Mouse (Mus musculus) kidney, postnatal 36 days (tissue): ENCODE measurements around the gene Slc10a7.
"Not testable (repeated sequence)": the region's sequence is repeated elsewhere in the genome, so short reads cannot be mapped to it uniquely, and the experiment has no call there.

ENCODE experiments used
- DNase-seq, 2 experiments: peaks; one replicate each; pipeline ENCODE4 v3.0.0; 2021 to 2022; ENCODE audit warnings: mixed read lengths in 2 of 2

The Slc10a7 gene

DNA sequence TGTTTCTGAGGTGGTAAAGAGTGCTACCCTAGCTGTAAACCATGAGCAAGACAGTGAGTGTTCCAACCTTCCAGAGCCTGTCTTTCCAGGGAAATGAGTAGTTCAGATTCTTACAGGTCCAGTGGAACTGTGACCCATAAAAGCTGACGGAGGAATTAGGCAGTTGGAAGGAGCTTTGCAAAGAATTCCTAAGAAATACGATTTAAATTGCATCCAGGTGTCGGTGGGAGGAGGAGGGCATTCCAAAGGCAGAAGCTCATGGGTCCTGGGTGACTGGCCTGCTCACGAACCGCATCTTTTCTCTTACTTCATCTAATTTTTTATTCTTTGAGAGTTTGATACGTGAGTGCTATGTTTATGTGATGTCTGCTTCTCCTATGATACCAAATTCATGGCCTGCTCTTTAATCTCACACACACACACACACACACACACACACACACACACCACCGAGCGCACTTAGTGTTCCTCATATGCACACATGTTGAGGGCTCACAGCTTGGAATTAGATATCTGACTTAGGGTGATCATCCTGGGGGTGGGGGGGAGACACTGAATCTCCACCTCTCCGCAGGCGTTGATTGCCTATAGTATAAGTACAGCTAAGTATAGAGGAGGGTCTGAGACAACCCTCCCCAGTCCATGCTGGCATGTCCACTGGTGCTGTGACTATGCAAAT lies 169.5 kb downstream of the Slc10a7 start:
- no peak for DNase-seq

GRCm38 (mm10) chr8:78690795-78691194 lies 181.6 kb downstream of the Slc10a7 start:
- DNase-seq = no peak

GRCm38 (mm10) chr8:78698331-78698741 lies 189.2 kb downstream of the Slc10a7 start:
- DNase-seq = no peak

- DNase-seq = no peak
These were observed 194.1 kb downstream of the Slc10a7 start for GRCm38 (mm10) chr8:78703068-78703820.

DNA sequence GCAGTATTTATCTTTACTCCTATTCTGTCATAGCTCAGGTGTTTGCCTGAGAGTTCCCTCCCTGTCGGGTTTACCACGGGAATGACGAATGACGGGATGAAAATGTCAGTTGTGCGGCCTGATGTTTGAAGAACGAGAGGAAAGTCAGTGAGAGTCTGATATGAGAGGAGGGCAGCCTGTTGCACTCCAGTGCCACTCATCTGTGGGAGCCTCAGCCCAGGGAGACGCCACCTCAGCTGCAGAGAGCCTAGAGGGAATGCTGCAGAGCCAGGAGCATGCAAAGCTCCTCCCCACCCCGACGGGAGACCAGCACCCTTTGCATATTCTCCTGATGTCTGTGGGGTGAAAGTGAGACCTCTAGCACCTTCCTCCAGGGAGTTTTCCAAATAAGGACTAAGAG lies 196.8 kb downstream of the Slc10a7 start:
- DNase-seq = no peak

GRCm38 (mm10) chr8:78709948-78710644 lies 200.9 kb downstream of the Slc10a7 start:
- DNase-seq = no peak

DNA sequence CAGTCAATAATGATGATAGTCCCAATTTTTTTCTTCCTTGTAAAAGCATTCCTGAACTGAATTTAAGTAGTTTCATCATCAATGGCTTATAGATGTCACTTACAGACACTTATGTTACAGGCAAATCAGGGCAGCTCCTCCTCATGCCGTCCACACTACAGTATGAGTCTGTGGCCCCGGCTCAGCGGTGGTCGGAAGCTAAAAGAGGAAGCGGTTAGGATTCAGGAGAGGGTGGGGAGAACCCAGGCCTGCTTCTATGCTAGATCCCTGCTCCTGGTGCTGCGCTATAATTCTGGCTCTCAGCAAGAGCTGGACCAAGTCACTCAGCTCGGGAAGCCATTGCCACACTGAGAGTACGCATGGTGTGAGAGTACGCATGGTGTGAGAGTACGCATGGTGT lies 201.8 kb downstream of the Slc10a7 start:
- DNase-seq = no peak

DNA sequence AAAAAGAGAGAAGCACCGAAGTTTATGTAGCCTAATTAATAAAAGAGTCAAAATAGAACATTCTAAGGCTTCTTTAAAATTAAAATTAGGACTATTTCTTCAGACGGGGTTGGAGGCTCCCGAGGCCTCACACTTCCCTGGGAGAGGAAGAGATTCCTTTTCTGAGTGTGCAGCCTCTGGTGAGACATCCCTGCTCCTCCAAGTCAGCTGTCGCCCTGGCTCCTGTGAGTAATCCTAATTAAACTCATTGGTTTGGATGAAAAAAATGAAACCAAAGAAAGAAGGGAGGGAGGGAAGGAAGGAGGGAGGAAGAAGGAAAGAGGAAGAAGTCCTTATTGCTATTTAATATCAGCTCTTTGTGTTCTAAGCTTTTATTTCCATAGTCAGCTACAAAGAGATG lies 205.7 kb downstream of the Slc10a7 start:
- DNase-seq = no peak

- DNase-seq = no peak
These were observed 207.4 kb downstream of the Slc10a7 start for GRCm38 (mm10) chr8:78716546-78716945.

GRCm38 (mm10) chr8:78717191-78717590 lies 208.0 kb downstream of the Slc10a7 start:
- DNase-seq = not testable (repeated sequence)

DNA sequence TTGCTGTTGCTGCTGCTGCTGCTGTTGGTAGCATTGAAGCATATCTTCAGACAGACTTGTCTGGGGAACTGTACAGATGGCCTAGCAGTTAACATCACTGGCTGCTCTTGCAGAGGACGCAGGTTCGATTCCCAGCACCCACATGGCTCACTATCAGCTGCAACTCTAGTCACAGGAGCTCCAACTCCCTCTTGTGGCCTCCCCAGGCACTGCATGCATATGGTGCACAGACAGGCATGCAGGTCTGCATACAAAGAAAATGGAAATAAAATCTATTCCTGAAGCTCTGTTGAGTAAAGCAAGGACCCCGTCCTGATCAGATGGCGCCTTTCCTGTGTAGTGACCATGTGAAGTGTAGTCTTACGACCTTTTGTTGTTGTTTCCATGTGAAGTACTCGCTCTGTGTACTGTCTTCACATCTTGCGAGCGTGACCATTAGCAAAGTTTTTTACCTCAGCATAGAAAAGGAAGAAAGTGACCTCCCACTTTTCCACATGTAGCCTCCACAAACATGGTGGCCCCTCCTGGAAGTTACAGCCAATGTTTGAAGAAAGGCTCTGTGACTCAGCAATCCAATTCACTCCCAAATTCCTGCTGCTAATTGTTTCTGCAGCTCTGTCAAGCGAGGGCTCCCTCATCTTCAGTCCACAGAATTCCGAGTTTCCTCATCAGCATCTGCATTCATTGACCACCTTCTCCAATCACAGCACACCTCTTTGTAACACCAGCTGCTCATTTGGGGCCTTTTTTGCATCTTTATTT lies 210.3 kb downstream of the Slc10a7 start:
- DNase-seq = no peak

DNA sequence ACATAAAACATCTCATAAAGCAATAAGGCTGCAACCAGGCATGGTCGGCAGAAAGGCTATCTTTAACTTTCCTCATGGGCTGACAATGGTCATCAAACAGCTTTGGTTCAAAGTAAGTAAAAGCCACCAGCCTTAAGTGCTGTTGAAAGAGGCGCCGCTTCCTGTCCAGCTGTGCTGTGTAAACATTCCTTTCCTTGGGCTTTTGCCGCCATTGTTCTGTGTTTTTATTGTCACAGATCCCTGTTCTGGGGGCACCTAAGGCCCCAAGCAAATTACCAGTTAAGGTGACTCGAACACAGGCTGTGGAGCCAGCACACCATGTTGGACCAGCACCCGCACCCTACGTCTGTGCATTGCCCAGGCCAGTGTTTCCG lies 210.9 kb downstream of the Slc10a7 start:
- DNase-seq = no peak

- no peak for DNase-seq
These were observed 212.4 kb downstream of the Slc10a7 start for GRCm38 (mm10) chr8:78721576-78721975.

- DNase-seq = no peak
These were observed 213.1 kb downstream of the Slc10a7 start for GRCm38 (mm10) chr8:78722201-78722600.

DNA sequence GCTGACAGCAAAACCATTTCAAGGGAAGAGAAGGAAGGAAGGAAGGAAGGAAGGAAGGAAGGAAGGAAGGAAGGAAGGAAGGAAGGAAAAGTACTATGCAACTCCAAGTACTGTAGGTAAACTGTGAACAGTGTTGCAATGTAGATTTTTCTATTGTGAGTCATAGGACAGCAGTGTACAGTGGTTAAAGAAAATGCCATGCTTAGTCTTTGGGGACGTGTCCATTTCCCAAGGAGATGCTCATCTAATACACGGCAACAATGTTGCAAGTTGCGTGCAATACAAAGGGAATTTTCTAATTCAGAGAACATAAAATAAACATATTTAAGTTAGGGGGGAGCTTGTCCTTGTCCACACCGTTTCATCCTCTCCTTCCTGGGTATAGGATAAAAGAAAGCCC lies 215.7 kb downstream of the Slc10a7 start:
- no peak for DNase-seq

DNA sequence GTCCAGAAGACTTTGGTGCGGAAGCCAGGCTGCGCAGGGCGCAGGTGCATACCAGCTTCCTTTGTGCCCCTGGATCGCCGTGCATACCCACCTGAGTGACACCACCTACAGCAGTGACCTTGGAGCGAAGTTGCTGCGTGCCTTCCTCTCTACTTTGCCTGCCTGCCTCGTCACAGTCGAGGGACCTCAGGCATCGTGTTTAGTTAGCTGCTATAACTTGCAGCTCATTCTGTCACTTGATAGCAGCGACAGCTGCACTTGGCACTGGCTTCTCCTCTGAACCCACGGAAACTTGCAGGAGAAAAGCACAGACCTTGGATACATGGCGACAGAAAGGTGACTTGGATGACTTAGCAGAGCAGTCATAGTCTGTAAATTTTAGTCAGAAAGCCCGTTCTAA lies 219.1 kb downstream of the Slc10a7 start:
- no peak for DNase-seq

DNA sequence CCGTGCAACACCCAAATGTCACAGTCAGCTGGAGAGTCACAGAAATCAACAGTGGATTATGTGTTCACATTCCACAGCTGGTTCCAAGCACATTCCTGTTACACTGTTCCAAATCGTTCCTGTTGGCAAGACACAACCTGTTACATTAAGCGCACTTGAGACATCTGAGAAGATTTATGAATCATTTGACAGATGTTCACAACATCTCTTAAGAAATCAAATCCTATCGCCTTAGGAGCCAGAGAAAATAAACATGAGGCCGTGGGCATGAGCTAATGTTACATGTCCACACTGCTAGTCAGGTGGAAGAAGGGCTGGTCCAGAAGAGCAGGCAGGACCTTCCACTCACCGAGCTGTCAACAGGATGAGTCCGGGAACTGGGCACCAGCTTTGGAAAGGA lies 223.3 kb downstream of the Slc10a7 start:
- no peak for DNase-seq

GRCm38 (mm10) chr8:78732995-78733512 lies 223.9 kb downstream of the Slc10a7 start:
- DNase-seq = no peak

DNA sequence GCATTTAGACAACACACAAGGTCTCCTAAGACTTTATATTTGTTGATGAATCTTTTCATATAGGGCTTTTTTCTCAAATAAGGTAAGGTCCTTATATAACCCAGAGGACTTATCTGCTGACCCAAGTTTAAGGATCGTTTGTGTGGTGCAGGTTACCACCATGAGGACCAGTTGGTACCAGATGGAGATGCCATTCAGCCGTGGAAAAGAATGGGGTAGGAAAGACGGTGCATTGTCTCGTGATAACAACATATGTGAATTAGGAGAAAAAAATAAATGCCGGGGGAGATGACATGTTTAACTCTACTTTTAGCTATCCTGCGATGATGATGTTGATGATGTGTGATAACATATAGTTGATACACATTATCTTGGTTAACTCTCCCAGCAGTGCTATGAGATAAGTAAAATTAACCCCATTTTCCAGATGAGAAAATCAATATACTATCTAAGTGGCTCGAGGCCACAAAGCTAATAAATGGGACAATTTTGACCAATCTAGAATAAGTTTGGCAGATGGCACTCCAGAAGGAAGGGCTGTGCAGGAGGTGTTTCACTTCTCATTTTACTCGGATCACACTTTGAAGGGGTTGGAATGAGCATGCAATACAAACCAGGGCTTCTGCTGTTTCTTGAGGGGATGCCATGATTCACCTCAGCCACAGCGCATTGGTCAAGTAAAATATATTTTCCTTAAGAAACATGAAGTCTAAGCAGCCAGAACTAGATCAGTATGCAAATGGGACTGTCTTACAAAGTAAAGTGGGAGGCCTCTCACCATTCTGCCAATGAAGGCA lies 225.8 kb downstream of the Slc10a7 start:
- DNase-seq = no peak

DNA sequence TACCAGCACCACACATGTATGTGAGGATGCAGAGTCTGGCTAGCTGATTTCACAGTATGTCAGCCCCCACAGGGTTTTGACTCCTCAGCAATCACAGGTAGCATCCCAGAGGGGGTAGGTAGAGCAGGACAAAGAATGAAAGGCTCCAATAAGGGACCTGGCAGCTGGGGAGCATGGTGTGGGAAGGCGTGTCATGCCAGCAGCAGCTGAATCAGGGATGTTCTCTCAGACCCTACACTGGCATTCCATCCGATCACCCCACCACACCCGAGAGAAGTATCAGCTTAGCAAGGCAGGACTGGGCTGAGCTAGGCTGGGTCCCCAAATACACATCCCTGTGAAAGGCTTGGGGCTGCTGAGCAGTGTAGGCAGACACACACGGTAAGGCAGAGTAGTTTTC lies 229.2 kb downstream of the Slc10a7 start:
- DNase-seq = no peak

DNA sequence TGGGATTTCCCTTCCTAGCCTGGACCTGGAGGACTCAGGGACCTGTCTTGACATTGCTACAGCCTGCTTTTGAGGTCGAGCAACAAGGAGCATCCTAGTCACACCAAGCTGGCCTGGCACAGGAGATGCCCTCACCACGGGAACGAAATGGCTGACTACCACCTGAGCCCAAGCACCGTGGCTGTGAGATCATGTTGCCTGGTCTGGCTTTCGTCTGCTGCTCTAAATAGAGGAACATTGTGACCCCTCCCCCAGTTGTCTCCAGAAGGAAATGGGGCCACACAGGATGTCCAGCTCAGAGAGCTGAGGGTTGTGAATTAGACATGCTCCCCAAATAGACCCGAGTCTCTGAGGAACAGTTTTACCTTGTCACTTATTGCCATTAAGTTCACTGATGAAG lies 231.8 kb downstream of the Slc10a7 start:
- DNase-seq = no peak

- no peak for DNase-seq
These were observed 232.3 kb downstream of the Slc10a7 start for GRCm38 (mm10) chr8:78741496-78741895.
